Mouse (Mus musculus) common myeloid progenitor, adult 5-6 weeks (primary cell): Measurements from ENCODE around the gene Grifin. TPM values are rescaled to one million over a fixed set of nuclear protein-coding genes. Genes with fewer than 3 reads are reported as not detected.

Experiments used
- ATAC-seq: replicated peaks from 2 replicates; pipeline ENCODE4 v1.8.0; 2016; ENCODE audit warnings: low read depth, mild to moderate bottlenecking, moderate TSS enrichment, inconsistent platforms; ENCODE audit not compliant: poor library complexity, severe bottlenecking
- total RNA-seq: library from RNA; stranded (forward); fragments of 200-1000, 187-1606 nt; gene quantifications from 2 replicates; pipeline ENCODE4 v1.2.3, GENCODE M21; 2017

The Grifin gene
- not detected in 2 replicates for total RNA-seq

GRCm38 (mm10) chr5:140564896-140565295 is at the start of gene Grifin:
Grifin (minus strand) TSS chr5:140565071.
- no peak for ATAC-seq

GRCm38 (mm10) chr5:140614141-140614540 is 49.3 kb upstream of the Grifin start:
- ATAC-seq, result no peak

GRCm38 (mm10) chr5:140612191-140612590 is 47.3 kb upstream of the Grifin start:
- ATAC-seq, result no peak

- no peak for ATAC-seq
These were observed 46.8 kb upstream of the Grifin start for GRCm38 (mm10) chr5:140611611-140612185.

DNA sequence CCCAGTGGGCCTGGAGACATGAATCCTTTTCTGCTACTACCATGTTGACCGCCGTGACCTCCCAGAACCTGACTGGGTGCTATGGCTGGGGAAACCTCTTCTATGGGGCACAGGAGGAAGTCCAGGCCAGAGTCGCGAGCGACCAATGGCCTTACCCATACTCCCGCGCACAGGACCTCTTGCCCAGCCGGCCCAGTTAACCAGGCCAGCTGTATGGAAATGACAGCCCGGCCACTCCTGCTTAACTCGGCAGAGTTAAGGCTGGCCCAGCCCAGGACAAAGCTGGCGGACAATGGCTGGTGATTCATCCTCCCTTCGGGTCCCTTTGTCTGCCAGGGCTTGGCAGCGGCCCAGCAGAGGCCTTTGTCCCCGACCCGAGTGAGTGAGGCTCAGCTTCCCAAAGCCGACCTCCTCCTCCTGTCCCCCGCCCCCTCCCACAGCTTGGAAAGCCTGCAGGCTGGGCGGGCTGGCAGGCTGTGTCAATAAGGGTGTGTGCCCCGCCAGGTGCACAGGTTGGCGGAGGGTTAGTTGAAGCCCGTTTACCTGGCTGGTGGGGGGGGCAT is 46.2 kb upstream of the Grifin start:
- ATAC-seq, result no peak

DNA sequence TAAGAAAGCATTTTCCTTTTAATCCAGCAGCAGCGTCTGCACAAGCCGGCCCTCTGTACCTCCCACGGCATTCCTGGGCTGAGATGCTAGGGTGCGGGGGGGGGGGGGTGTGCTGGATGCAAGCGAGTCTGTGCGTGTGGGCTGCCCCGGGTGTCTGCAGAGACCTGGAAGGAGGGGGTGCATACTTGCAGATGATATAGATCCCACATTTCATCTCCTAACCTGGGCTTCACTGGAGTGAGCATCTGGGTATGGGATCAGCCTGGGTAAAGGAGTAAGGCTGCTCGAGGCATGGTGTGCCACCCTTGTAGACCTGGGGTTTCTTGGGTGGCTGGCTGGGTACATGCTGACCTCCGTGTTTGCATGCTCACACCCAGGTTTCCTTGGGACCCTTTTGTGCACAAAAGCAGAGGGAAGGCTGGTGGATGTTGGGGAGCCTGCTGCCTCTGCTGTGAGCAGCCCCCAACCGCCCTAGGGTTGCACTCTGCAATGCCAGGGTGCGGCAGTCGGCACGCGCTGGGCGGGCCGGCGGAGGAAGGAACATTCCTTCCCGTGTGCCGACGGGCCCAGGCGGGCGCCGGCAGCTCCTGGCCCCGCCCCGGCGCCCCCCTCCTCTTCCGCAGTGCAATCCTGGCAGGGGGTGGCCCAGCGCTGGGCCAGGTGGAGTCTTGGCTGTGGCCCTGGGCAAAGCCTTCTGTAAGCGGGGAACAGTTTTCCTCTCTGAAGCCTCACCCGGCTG is 45.6 kb upstream of the Grifin start:
- ATAC-seq, result no peak

DNA sequence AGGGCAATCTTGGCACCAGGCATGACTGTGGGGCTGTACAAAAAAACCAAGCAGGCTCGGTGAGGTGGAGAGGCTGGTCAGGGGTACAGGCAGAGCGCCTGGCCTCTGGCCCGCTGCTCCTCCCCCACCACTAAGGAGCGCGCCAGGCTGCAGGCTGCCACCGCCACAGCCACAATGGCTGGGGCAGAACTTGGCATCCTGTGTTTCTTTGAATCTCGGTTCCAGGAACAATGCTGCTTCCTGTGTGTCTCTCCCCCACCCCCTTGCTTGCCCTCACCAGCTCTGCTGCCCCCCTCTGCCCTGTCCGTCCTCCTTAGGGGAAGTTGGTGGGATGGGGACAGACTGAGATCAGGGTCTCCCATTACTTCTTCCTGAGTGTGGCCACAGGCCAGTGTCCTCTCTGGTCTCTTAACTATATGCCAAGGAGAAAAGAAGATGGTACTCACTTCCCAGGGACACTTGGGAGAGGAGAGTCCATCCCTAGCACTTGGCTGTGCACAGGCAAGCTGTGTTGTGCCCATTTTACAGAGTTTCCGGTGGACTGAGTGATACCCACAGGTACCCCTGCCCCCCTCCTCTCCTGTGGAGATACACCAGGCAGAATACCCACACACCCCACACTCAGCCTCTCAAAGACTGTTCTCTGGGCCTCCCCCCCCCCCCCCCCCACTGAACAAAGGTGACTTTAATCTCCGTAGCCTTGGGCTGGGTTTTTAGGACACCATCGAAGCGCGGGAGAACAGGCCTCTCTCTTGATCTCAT is 44.8 kb upstream of the Grifin start:
- ATAC-seq, result peak; percentile 21

DNA sequence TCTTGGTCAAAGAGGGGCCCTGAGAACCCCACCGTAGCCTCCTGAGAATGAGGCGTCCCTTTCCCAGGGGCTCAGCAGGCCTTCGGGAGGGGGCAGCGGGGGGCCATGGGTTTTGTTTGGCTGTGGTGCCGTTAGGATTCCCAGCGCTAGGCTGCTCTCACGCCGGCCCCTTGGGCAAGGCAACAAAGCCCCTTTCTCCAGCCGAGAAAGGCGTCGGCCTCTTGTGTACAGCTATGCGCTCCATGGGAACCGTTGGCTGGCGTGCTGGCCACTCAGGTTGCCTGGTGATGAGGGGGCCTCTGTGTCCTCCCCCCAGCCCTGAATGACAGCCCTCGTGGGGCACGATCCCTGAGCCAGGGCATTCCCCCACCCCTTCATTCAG is 43.8 kb upstream of the Grifin start:
- ATAC-seq, result no peak

GRCm38 (mm10) chr5:140607836-140608633 is 43.2 kb upstream of the Grifin start:
- ATAC-seq, result no peak

DNA sequence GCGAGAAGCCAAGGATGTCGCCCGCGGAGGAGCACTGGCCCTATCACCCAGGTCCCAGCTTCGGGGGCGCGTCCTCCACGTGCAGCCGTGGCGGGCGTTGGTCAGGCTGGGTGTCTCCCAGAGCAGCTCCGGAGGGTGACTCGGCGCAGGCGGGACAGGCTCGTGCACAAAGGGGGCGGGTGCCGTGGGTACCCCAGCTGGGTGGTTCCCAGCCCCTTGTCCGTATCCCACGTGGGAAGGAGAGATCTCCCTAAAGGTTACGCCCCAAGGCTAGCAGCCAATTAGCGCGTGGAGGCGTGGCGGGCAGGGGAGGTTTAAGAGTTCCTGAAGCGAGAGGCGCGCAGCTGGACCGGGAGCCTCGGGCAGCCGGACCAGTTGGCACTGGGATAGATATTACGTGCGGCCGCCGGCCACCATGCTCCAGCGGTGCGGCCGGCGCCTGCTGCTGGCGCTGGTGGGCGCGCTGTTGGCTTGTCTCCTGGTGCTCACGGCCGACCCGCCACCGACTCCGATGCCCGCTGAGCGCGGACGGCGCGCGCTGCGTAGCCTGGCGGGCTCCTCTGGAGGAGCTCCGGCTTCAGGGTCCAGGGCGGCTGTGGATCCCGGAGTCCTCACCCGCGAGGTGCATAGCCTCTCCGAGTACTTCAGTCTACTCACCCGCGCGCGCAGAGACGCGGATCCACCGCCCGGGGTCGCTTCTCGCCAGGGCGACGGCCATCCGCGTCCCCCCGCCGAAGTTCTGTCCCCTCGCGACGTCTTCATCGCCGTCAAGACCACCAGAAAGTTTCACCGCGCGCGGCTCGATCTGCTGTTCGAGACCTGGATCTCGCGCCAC is 42.3 kb upstream of the Grifin start, which contains the start of gene Lfng:
Lfng (plus strand) TSS at position 320 of the 835 bp plus-strand sequence.
- peak; percentile 68 for ATAC-seq

- no peak for ATAC-seq
These were observed 41.5 kb upstream of the Grifin start for GRCm38 (mm10) chr5:140606386-140606785.

- no peak for ATAC-seq
These were observed 40.4 kb upstream of the Grifin start for GRCm38 (mm10) chr5:140605228-140605627.

- no peak for ATAC-seq
These were observed 39.5 kb upstream of the Grifin start for GRCm38 (mm10) chr5:140604386-140604785.

DNA sequence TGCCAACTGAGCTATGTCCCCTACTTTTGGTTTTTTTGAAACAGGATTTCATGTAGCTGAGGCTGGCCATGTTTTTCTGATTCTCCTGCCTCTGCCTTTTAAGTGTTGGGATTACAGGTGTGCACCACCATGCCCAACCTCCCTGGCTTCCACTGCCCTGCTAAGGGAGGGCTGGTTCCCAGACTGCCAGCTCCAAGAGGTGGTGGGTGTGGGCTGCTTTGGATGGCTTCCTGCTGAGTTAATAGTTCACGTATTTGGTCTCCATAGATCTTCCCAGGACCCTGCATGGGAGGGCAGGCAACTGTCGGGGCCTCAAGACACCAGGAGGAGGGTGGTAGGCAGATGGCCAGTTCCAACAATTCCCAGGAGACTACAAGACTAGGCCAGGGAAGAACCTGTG is 37.7 kb upstream of the Grifin start:
- no peak for ATAC-seq

- no peak for ATAC-seq
These were observed 36.8 kb upstream of the Grifin start for GRCm38 (mm10) chr5:140601712-140602111.

- no peak for ATAC-seq
These were observed 35.1 kb upstream of the Grifin start for GRCm38 (mm10) chr5:140599939-140600338.

DNA sequence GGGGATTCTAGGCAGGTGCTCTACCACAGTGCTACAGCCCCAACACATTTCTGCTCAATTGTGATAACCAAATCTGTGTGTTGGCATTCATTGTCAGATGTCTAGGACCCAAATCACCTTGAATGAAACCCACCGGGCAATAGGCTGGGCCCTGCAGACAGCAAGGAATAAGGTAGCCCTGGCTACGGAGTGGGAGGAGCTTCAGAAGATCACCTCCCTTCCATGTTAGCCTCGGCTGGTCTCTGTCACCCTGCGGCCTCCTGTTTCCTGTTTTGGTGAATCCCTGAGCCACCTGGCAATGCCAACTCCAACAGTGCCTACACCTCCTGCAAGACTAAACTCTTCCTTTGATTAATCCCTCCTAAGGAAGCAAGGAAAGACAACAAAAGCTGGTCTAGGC is 32.9 kb upstream of the Grifin start:
- ATAC-seq, result no peak

DNA sequence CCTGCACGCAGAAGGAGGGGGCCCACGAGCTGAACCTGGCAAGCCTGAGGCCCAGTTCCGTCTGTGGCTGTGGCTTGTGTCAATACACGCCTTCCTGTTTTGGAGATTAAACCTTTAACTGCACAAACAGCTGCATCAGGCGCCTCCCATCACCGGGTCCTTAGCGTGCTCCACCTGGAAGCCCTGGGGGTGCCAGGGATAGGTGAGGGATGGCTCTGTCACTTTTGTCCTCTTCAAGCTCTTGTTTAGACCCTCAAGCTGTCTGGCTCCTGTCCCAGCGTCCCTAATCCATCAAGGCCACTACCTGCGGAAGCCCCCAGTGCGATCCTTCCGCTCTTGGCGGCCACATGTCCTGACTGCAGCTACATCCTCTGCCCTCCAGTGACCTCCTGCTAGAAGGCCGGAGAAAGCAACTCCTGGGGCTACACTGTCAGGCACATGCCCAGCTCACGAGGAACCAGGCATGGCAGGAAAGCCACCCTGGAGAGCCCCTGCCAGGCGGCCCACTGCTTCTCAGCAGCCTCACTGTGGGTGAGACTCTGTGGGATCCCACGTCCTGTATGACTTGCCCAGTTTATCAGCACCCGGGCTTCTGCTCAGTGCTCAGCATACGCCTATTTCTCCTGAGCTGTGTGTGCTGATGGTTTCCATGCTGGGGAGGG is 32.2 kb upstream of the Grifin start:
- ATAC-seq, result peak; percentile 78

DNA sequence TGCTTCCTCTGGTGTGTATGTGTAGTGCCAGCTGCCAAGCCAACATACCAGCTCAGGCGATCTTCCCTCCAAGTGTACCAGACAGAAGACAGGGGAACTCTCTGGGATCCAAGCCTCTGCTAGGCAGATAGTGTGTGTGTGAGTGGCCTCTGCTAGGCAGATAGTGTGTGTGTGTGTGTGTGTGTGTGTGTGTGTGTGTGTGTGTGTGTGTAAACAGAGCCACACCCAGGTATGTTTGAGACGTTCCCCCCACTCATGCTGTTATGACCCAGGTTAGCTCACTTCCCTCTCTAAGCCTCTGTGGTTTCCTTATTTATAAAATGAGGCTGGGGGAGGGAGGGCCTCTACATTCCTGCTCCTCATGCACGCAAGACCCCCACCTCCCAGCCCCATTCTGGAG is 31.6 kb upstream of the Grifin start:
- ATAC-seq, result peak; percentile 27
